Mouse (Mus musculus) layer of hippocampus, adult 18-20 months (tissue): ENCODE measurements around the gene Idnk. TPM values are rescaled to one million over a fixed set of nuclear protein-coding genes. Genes with fewer than 3 reads are reported as not detected.
"Not testable (repeated sequence)": the region's sequence is repeated elsewhere in the genome, so short reads cannot be mapped to it uniquely, and the experiment has no call there.

Source experiments
- DNase-seq, 2 experiments: peaks; one replicate each; pipeline ENCODE4 v3.0.0; 2022; ENCODE audit warnings: low spot score in 2 of 2
- total RNA-seq, 2 experiments: library from RNA; stranded (reverse); gene quantifications; 2 replicates each; pipeline ENCODE4 v1.2.3; 2021

Idnk gene
- total RNA-seq, 2 experiments from 2014 or later: 32.7 to 33.3 TPM

DNA sequence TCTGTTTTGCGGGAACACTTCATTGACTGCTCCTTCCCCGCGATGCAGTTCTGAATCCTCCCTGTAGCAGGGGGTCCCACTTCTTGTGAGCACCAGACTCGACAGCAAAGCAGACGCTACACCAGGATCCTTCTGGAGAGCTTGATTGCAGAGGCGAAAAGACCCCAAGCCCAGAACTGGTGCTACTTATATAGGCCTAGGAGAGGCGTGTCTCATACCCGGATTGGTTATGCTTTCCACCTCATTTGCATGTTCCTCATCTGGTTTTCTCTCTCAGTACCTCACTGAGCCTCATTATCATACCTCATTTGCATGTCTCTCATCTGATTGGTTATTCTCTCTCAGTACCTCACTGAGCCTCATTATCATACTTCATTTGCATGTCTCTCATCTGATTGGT is 10.8 kb upstream of the Idnk start:
- DNase-seq: not testable (repeated sequence)

DNA sequence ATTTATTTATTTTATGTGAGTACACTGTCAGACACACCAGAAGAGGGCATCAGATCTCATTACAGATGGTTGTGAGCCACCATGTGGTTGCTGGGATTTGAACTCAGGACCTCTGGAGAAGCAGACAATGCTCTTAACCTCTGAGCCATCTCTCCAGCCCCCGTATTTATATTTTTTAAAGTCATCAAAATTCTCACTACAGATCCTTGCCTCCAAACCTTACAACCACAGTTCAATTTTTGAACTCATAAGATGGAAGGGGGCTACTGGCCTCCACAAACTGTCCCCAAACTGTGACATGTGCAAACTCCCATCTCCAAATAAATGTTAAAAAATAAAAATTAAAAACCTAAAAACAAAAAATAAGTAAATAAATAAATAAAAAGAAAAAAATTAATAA is 9.7 kb upstream of the Idnk start:
- no peak for DNase-seq

GRCm38 (mm10) chr13:58148256-58148831 is 9.1 kb upstream of the Idnk start:
- DNase-seq: peak in 1 of 2 experiments; percentile 45

DNA sequence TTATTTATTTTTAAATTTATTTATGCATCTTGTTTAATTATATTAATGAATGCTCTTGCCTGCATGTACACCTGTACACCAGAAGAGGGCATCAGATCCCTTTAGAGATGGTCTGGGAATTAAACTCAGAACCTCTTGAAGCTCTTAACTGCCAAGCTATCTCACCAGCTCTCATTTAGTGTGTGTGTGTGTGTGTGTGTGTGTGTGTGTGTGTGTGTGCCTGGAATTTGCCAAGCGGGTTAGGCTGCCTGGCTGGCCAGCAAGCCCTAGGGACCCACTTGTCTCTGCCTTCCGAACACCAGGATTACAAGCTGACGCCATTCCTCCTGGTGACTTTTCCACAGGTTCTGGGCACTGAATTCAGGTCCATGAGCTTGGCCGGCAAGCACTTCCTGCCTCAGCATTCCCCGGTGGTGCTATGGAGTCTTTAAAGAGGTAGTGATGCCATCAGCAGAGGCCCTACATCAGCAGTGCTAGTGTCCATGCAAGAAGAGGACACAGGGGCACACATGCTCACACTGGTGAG is 8.4 kb upstream of the Idnk start:
- peak in 1 of 2 experiments; percentile 29 for DNase-seq

DNA sequence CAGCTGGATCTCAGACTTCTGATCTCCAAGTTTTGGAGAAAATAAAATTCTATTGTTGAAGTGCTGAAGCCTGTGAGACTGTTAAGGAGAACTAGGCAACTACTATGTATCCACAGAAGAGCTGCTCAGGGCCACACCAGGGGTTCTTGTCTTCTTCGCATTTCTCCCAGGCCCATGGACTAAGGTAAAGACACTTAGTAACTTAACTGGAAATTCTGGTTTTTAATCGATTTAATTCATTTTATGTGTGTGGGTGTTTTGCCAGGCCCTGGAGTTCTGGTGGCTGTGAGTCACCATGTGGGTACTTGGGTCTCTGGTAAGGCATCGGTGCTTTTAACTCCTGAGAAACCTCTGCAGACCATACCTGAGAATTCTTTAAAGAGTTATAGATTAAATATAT is 7.8 kb upstream of the Idnk start:
- no peak for DNase-seq

DNA sequence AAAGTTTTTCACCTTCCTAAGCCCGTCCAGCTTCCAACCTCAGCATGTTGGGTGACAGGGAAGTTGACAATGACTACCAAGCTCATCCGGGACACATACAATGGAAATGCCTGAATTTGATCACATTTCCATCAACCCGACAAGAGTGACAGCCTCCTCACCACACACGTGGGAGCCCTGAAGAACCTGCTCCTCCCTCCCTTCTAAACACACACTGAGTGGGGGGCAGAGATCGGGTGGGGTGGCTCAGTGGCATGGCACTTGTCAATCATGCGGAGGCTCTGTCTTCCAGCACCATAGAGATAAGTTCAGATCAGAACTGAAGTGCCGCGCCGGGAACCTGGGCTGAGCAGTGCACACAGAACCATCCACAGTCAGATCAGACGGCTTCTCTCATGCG is 7.0 kb upstream of the Idnk start:
- no peak for DNase-seq

- no peak for DNase-seq
Measured at GRCm38 (mm10) chr13:58156031-58156430, 1.4 kb upstream of the Idnk start.

DNA sequence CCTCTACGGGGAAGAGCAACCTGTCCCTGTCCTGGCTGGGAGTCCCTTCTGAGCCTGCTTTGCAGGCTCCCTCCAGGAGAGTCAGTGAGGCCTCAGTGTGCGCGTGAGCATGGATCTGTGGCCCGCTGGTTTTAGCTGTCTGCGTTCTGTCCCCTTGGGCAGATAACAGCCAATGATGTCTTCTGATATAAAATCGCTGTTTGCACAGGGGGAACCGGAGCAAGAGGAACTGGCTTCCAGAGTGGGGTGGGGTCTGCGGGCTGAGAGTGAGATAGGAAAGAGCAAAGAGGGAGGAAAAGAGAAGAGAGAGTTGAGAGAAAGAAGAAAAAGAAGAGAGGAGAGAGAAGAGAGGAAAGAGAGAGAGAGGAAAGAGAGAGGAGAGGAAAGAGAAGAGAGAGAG is 413 bp upstream of the Idnk start:
- DNase-seq: no peak

DNA sequence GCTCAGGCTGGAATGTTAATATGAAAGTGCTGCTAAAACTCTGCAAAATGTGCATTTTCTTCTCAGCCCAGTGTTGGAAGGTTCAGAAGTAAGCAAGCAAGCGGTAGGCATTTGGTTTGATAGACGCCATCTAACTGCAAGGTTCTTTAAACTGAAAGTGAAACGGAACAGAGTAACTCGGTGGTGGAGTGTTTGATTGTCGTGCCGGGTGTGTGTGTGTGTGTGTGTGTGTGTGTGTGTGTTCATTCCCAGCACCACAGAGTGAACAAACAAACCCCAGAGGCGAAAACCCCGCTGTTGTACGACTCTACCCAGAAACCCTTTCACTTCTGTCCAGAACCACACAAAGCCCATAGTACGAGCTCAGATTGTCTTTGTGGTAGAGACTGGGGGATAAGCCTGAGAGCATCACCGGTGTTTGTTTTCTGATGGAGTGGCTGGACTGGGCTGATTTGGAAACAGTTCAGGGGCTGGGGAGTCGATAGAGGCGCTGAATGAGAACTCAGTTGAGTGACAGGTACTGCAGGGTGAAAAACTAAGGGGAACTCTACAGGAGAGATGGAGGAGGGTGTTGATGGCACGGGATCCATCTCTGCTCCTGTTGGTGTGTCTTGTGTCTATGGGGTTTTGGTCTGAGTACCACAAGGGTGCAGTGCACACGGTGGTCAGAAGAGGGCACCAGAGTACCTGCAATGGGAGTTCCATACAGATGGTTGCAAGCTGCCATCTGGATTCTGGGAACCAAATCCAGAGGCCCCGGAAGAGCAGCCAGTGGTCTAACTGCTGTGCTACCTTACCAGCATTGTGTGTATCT is 857 bp downstream of the Idnk start:
- DNase-seq: peak; percentile 82 to 93

GRCm38 (mm10) chr13:58160761-58161160 is 3.3 kb downstream of the Idnk start:
- DNase-seq: no peak

DNA sequence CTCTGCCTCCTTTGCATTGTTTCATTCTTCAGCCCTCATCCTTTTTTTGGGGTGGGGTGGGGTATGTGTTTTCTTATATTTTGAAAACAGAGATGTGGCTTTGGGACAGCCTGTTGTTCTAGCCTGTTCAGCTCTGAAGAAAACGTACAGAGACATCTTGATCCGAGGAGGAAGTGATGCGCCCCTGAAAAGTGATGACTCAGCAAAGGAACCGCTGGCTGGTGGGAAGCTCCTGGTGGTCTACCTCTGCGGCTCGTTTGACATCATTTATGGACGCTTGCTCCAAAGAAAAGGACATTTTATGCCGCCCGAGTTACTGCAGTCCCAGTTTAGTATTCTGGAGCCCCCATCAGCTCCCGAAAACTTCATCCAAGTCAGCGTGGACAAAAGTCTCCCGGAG is 5.9 kb downstream of the Idnk start:
- DNase-seq: no peak

GRCm38 (mm10) chr13:58168119-58168518 is 10.7 kb downstream of the Idnk start:
- DNase-seq: no peak

- no peak for DNase-seq
Measured at GRCm38 (mm10) chr13:58176105-58176504, 18.7 kb downstream of the Idnk start.

DNA sequence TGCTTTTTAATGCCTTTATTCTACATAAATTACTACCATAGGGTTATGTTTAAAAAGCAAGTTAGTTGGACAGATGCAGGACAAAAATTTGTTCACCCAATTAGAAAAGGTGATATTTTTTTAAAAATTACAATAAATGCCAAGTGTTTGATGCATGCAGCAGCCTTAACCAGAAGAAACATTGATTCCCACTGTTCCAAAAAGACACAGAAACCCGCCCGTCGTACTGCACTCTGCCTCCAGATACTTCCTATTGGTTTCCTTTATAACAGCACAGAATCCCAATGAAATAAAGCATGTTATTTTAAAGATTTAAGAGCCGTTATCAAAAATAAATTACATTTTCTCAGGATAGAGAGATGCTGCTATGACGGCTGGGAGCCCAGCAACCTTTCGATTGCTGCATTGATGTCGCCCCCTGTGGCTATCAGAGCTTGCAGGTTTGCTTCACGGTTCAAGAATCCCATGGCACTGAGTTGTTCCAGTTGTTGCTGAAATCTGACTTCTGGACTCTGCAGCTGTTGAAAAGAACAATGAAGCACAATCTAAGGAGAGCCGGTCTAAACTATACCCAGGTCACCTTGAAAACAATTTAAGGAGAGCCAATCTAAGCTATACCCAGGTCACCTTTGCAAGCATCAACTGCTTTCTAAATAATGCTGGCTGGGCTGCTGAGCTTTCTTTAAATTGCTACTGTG is 20.2 kb downstream of the Idnk start:
- peak; percentile 100 for DNase-seq

DNA sequence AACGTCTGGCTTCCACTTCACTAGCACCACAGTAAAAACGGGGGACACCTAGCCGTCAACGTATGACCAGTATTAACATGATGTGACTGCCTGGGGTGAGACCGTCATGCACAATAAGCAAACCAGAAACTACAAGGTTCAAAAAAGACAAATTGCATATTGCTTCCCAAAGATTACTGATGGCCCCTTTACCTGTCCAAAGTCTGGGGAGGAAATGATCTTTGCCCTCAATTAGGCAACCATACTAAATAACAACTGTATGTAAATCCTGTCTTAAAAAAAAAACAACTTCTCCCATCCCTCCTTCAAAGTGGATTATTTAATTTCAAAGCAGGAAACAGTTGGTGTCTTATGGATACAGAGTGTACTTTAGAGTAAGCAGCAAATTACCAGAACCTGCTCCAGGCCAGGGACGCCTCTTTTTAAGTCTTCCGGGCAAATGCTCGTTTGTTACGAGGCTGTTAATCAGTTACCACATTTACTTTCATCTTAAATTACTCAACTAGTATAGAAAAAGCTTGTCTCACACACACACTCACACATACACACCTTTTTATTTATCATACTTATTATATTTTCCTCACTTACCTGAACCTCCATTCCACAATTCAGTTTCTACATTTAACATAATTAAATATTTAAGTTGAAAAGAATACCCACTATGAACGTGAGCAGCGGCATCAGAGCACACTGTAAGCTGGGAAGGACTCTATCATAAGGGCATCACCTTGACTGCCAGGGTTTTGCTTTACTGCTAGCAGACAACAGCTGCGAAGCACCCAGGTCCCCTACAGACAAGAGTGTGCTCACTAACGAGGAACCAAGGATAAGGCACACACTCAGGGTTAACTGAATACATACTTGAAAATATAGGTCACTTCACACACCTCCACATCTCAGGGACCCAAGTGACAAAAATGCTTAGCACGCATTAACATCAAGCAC is 24.4 kb downstream of the Idnk start:
- no peak for DNase-seq

DNA sequence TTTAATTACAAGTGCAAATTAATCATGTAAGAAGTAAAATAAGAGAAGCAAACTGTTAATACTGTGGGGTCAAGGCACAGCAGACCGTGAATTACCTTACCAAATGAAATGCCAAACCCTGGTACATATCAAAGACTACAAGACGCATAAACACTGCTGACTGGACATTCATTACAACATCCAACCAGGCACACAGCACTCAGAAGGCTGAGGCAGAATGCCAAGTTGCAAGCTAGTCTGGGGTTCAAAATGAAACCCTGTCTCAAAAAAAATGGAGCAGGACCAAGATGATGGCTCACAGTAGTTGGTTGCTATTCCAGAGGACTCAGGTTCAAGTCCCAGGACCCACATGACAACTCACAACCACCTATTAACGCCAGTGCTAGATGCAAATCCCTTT is 26.7 kb downstream of the Idnk start:
- no peak for DNase-seq

DNA sequence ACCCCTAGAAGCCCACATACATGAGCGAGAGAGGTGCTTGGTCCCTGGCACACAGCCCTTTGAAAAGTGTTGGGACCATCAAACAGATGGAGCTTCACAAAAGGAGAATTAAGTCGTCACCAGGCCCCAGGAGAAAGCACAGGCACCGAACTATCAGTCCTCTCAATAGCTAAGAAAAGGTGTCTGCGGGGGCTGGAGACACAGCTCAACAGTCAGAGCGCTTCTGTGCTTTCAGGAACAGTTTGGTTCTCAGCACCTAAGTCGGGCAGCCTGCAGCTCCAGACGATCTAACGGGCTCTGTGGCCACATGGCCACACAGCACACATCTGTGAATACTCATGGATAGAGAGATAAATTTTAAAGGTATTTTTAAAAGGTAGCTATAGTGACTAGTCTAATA is 28.8 kb downstream of the Idnk start:
- DNase-seq: peak in 1 of 2 experiments; percentile 28

DNA sequence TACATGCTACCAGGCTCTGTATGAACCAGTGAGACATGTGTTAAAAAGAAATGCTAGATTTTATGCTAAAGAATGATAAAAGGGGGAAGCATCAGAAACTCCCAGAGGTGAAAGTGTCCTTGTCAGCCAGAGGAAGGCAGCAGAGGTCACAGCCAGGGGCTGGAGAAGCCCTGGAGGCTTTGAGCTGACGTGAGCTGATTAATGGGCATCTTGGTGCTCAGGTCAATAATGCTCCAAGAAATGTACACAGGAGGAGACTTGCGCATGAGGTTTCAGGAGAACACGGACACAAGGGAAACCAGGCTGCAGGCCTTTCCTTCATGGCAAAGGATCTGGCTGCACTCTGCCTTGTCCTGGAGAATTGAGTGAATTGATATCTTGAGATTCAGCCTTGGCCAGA is 30.3 kb downstream of the Idnk start:
- no peak for DNase-seq

- DNase-seq: peak; percentile 53 to 86
Measured at GRCm38 (mm10) chr13:58188412-58188811, 31.0 kb downstream of the Idnk start.

GRCm38 (mm10) chr13:58189473-58189872 is 32.0 kb downstream of the Idnk start:
- DNase-seq: peak in 1 of 2 experiments; percentile 31

GRCm38 (mm10) chr13:58191516-58191915 is 34.1 kb downstream of the Idnk start:
- no peak for DNase-seq
